Mouse (Mus musculus): ENCODE results near the gene Cfap69. TPM values are rescaled to one million over a fixed set of nuclear protein-coding genes. Genes with fewer than 3 reads are reported as not detected.

Cfap69 gene
- 0.52 and 0.67 TPM in 2 replicates for polyA plus RNA-seq (2015; fragmentation: Nextera tagmentation; extraction: Ambion mirVana)

DNA sequence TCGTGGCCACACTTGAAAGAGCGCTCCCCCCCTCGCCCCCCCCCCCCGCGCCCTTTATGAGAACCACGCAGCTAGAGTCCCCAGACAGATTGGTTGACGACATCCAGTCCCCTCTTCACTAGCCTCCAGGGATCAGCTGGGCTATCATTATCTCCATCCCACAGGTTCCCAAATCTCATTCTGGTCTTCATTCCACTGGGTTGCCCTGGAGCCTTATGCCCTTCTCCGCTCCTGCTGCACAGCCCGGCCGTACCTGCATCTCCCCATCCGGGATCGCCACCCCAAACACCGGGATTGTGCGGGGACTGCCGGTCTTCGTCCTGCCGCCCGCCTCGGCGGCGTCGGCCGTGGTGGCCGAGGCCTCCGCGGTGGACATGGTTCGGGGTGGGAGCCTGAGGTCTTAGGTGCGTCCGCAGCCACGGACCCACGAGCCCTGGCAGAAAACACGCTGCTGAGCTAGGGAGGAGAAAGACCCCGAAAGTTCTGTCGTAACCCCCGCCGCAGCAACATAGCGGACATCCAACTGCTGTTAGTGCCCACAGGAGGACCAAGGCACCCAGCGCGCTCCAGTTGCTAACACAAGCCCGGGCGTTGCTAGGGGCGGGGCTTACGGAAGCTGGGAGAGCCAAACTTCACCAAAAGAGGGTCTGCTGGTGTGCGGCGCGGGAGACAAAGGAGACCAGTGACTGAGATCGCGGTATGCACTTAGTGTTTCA, at the start of gene Cfap69:
Gene Cfap69 (minus strand): TSS at position 585 of the 716 bp plus-strand sequence.

DNA sequence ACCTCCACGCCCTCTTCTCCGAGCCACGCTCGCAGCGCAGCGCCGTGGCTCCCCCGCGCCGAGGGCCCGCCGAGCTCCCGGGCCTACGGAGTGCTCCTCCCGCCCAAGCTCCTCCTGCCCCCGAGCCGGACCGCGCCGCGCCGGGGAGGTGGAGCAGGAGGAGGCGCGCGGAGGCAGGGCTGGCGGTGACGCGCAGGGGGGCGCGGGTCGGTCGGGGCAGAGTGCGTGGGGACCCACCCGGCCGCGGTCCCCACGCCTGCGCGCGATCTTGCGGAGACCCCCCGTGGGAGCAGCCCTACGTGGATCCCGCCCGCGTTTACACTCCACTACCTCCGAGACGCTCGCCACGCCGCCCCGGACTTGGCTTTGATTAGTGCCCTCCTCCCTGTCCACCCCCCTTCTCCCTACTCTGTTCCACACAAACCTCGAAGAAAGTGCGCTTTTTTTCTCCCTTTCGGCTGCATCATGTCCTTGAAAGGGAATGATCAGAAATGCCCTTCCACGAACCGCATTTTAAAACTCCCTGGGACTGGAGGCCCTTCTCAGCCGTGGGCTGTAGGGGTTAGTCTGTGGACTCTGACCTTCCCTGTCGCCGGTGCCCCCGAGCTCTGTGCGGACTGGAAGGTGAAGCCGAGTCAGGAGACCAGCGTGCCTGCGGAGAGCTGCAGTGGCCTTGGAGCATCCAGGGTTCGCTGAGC, 30.1 kb upstream of the Cfap69 start, which contains the start of gene Steap2:
Gene Steap2 (minus strand): TSS at position 623 of the 698 bp plus-strand sequence.

DNA sequence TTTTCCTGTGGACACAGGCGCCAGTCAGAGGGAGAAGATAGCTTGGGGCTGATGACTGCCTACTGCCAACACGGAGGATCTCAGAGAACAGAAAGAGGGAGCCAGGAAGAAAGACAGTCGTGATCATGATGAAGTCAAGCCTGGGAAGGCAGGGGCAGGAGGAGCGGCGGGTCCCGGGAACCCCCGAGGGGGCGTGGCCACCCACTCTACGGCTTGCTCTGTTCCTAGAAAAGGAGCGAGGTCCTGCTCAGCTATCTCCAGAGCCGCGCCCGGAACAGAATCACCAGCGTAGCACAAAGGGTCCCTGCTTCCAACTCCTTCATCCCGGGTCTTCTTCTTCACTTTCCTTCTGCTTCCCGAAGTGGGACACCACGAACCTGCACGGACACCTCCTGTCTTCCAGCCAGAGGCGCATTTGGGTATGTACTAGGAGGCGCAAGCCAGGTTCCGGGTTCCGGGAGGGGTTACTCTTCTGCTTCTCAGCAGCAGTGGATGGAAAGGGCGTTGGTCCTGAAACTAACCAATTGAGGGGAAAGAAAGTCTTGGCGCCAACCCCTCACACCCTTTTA, 90.2 kb downstream of the Cfap69 start, which contains the start of gene Gm8773:
Gene Gm8773 (plus strand): TSS at position 51 of the 569 bp plus-strand sequence.

GRCm38 (mm10) chr5:5559079-5559740, 104.8 kb downstream of the Cfap69 start, which contains the start of gene Gtpbp10:
Gene Gtpbp10 (minus strand): TSS chr5:5559538.

Other genes starting within 250 kb of the Cfap69 start
- 10.1 and 10.3 TPM in 2 replicates for gene Cdk14, start 243.9 kb downstream of the Cfap69 start, polyA plus RNA-seq (2015; fragmentation: Nextera tagmentation; extraction: Ambion mirVana)
- not detected in 2 replicates for gene 1700015F17Rik, start 185.1 kb downstream of the Cfap69 start, polyA plus RNA-seq (2015; fragmentation: Nextera tagmentation; extraction: Ambion mirVana)
- gene Cldn12, start 149.3 kb downstream of the Cfap69 start, polyA plus RNA-seq (2015; fragmentation: Nextera tagmentation; extraction: Ambion mirVana): 9.8 and 10.8 TPM in 2 replicates
- gene Gtpbp10, start 104.7 kb downstream of the Cfap69 start, polyA plus RNA-seq (2015; fragmentation: Nextera tagmentation; extraction: Ambion mirVana): 9.7 and 10.8 TPM in 2 replicates
- 0.37 and 0.41 TPM in 2 replicates for gene Gm8773, start 90.4 kb downstream of the Cfap69 start, polyA plus RNA-seq (2015; fragmentation: Nextera tagmentation; extraction: Ambion mirVana)
- gene Steap2, start 30.3 kb upstream of the Cfap69 start, polyA plus RNA-seq (2015; fragmentation: Nextera tagmentation; extraction: Ambion mirVana): 1.5 and 1.8 TPM in 2 replicates
- gene Steap1, start 85.1 kb upstream of the Cfap69 start, polyA plus RNA-seq (2015; fragmentation: Nextera tagmentation; extraction: Ambion mirVana): 1.2 and 1.9 TPM in 2 replicates